Comparison of ENCODE assay signal across 27 mouse cellular contexts in the genomic region with DNA sequence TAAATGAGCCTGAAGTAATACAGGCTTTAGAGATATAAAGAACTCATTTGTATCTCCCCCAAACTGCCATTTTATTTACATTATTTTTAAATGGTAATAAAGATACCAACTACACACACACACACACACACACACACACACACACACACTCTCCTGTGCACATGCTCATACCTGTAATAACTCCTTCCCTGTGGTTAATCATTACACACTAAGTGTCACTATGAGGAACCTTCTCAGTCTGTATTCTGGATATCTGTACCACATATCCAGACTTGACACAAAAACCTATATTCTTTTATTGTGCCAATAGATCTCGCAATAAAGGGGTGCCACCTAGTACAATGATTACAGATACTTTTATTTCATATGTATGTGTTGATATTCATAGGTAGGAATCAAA.
"Had no signal": no experiment of that assay in that cellular context is flagged by ENCODE, and none has a peak within 500 bp of the region (broad histone marks: within the 10 kb centered on the region; RNA-seq: fewer than 3 reads in every experiment).

No protein-coding gene starts in this region.

- ATAC-seq: forebrain, embryonic 13.5 days; forebrain, embryonic 14.5 days; forebrain, embryonic 15.5 days; forebrain, embryonic 16.5 days; forebrain, postnatal 0 days had no signal

- H3K4me3 ChIP-seq: embryonic facial prominence, embryonic 10.5 days; embryonic facial prominence, embryonic 12.5 days; embryonic facial prominence, embryonic 13.5 days; embryonic facial prominence, embryonic 15.5 days; erythroblast, embryonic 14.5 days; forebrain, embryonic 10.5 days; forebrain, embryonic 12.5 days; forebrain, embryonic 13.5 days; forebrain, embryonic 15.5 days; gastrocnemius, adult 2 months; heart, adult 2 months had no signal

- H3K4me2 ChIP-seq: embryonic facial prominence, embryonic 12.5 days; embryonic facial prominence, embryonic 13.5 days; embryonic facial prominence, embryonic 15.5 days; forebrain, embryonic 12.5 days; forebrain, embryonic 13.5 days; forebrain, embryonic 15.5 days had no signal

- H3K9me3 ChIP-seq: embryonic facial prominence, embryonic 10.5 days; embryonic facial prominence, embryonic 12.5 days; embryonic facial prominence, embryonic 13.5 days; embryonic facial prominence, embryonic 15.5 days; forebrain, embryonic 10.5 days; forebrain, embryonic 12.5 days; forebrain, embryonic 13.5 days; forebrain, embryonic 15.5 days had no signal

- H3K27ac ChIP-seq: embryonic facial prominence, embryonic 10.5 days; embryonic facial prominence, embryonic 12.5 days; embryonic facial prominence, embryonic 13.5 days; embryonic facial prominence, embryonic 15.5 days; forebrain, embryonic 10.5 days; forebrain, embryonic 12.5 days; forebrain, embryonic 13.5 days; forebrain, embryonic 15.5 days; gastrocnemius, adult 2 months; heart, adult 2 months had no signal

- DNase-seq: cerebellum, adult 2 months; cerebellum, adult 8-10 months; cerebellum, adult 9-10 months; cerebellum, adult 9-11 months; cerebellum, postnatal 10 days; cerebellum, postnatal 14 days; cerebellum, postnatal 25 days; cerebellum, postnatal 36 days; forebrain, postnatal 0 days; gastrocnemius, adult 2 months; gastrocnemius, postnatal 10 days; gastrocnemius, postnatal 14 days; gastrocnemius, postnatal 25 days; gastrocnemius, postnatal 36 days; heart, adult 18-20 months; heart, adult 2 months had no signal

- H3K9ac ChIP-seq: embryonic facial prominence, embryonic 12.5 days; embryonic facial prominence, embryonic 13.5 days; embryonic facial prominence, embryonic 15.5 days; forebrain, embryonic 12.5 days; forebrain, embryonic 13.5 days; forebrain, embryonic 15.5 days; forebrain, postnatal 0 days had no signal

- H3K4me1 ChIP-seq: embryonic facial prominence, embryonic 10.5 days; embryonic facial prominence, embryonic 12.5 days; forebrain, embryonic 10.5 days; forebrain, embryonic 12.5 days; forebrain, embryonic 13.5 days; forebrain, embryonic 15.5 days had no signal

- H3K27me3 ChIP-seq: embryonic facial prominence, embryonic 12.5 days; embryonic facial prominence, embryonic 13.5 days; embryonic facial prominence, embryonic 15.5 days; forebrain, embryonic 12.5 days; forebrain, embryonic 13.5 days; forebrain, embryonic 15.5 days had no signal

- H3K36me3 ChIP-seq: embryonic facial prominence, embryonic 12.5 days; embryonic facial prominence, embryonic 15.5 days; forebrain, embryonic 12.5 days; forebrain, embryonic 15.5 days had no signal
